Mouse (Mus musculus): ENCODE results near the gene Usp6nl. TPM values are rescaled to one million over a fixed set of nuclear protein-coding genes. Genes with fewer than 3 reads are reported as not detected.
A peak's percentile ranks its signal among the peaks of the same experiment; 100 is the strongest.

Usp6nl gene
- total RNA-seq, 2 experiments from 2014 or later: 23.2 to 25.0 TPM

- DNase-seq (ENCODE audit: low spot score in 2 of 2): no peak
Observed at GRCm38 (mm10) chr2:6467318-6467717, 144.9 kb downstream of the Usp6nl start.

DNA sequence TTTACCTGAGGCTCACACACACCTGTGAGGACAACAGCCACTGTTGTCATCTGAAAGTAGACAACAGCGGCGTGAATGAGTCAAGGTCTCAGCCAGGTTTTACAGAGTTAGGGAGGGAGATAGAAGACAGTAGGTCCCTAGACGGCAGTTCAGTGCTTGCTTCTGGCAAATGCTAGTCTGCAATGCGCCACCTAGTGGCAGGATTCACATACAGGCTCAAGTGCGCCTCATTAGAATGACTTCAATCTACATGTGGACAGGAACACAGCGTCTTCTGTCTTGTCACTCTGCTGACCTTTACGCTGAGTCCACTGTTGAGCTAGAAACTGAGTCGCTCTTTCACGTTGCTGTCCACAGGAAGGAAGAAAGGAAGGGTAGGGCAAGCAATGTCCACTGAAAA, 146.7 kb downstream of the Usp6nl start:
- peak; percentile 55 to 56 for DNase-seq (ENCODE audit: low spot score in 2 of 2)

DNA sequence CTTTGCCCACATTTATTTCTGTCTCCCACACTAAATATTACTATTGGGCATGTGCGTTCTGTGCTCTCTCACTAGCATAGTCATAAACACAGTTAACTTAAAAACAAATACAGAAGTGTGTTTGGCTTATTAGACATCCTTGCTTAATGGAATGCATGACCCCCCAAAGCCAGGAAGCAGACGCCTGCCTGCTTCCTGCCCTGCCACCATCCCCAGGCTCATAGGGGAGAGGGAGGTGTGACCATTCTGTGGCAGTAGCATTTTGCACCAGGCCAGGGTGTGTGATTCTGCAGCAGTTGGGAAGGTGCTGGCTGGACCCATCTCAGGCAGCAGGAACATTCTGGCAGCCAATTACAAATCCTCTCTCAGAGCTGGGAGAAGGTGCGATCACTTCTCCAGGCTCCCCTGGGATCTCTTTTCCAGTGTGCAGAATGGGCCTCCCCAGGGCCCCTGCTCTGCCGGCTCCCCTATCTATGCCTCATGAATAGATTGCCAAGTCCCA, 148.7 kb downstream of the Usp6nl start:
- DNase-seq (ENCODE audit: low spot score in 2 of 2): no peak

DNA sequence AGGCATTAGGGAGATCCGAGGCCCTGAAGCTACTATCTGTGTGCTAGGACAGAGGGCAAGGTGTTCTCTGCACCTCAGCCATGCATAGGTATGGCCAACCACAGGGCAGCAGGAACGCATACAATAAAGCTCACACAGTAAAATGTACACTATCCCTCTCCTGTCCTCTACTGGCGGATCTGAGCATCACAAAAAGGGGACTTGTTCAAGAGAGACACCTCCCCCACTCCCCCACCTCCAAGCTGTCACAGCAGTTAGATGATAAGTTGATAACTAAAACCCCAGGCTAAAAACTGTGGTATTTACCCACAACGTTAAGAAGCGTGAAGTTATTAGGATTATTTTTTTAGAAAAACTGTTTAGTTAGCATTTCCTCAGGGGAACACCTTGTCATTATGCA, 151.4 kb downstream of the Usp6nl start:
- no peak for DNase-seq (ENCODE audit: low spot score in 2 of 2)

- DNase-seq (ENCODE audit: low spot score in 2 of 2): no peak
Observed at GRCm38 (mm10) chr2:6477884-6478283, 155.4 kb downstream of the Usp6nl start.

DNA sequence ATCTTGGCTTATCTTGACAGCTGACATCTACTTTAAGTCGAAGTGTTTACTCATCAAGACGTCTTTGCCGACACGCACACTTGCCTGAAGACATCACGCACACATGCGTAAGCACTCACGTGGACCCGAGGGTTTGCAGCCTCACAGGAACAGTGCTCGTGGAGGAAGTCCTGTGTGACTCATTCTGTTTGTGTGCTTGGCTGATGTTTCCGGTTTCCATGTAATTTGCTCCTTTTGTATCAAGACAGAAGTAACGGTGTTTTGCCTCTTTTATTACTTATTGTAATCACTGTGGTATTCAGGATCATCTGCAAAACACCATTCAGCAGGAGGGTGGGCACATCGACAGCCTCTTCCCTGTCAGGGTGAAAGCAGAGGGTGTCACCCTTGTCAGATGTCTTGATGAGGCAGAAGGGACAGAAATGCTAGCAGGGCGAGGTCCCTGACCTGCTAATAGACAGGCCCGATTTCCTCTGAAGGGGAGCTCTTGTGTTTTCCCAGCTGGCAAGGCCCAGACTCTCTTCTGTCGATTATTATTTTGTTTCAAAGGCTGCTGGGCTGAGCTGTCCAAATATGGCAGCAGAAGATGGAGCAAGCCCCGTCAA, 156.0 kb downstream of the Usp6nl start:
- DNase-seq (ENCODE audit: low spot score in 2 of 2): no peak

DNA sequence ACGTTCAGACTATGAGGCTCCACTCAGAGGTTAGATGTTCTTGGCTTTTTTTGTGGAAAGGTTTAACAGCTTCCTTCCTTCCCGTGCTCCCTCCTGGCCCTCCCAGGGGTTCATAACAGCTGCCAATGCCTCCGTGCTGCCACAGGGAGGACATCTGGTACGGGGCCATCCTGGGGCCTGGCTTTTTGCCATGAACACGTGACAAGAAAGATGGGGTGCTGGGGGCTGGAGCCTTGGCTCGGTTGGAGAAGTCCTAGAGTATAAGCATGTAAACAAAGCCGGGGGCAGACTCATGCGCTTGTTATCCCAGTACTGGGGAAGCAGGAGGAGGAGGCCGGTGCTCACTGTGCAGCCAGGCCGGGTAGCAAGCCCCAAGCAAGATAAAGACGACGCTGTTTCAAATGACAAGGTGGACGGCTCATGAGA, 156.5 kb downstream of the Usp6nl start:
- DNase-seq (ENCODE audit: low spot score in 2 of 2): peak in 1 of 2 experiments; percentile 44

- DNase-seq (ENCODE audit: low spot score in 2 of 2): no peak
Observed at GRCm38 (mm10) chr2:6479620-6480019, 157.2 kb downstream of the Usp6nl start.

DNA sequence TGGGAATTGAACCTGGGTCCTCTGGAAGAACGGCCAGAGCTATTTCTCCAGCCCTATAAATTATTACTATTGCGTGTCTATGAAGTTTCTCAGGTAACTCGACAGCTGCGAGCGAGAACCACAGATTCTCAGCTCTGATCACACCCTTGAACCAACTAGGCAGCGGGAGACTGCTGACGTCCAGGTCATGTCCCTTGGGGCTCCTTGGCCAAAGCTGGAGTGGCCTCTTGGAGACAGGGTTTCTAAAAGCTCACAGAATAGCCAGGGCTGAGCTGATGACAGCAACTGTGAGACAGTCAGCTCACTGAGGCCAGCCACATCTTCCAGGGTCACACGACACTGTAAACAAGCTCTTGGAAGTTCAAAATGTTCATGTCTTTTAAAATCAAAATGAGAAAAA, 159.5 kb downstream of the Usp6nl start:
- DNase-seq (ENCODE audit: low spot score in 2 of 2): no peak

GRCm38 (mm10) chr2:6482411-6482810, 159.9 kb downstream of the Usp6nl start:
- no peak for DNase-seq (ENCODE audit: low spot score in 2 of 2)

- no peak for DNase-seq (ENCODE audit: low spot score in 2 of 2)
Observed at GRCm38 (mm10) chr2:6483081-6483992, 160.9 kb downstream of the Usp6nl start.

GRCm38 (mm10) chr2:6484179-6484578, 161.7 kb downstream of the Usp6nl start:
- no peak for DNase-seq (ENCODE audit: low spot score in 2 of 2)

GRCm38 (mm10) chr2:6487566-6488488, 165.4 kb downstream of the Usp6nl start:
- DNase-seq (ENCODE audit: low spot score in 2 of 2): peak; percentile 14 to 33

DNA sequence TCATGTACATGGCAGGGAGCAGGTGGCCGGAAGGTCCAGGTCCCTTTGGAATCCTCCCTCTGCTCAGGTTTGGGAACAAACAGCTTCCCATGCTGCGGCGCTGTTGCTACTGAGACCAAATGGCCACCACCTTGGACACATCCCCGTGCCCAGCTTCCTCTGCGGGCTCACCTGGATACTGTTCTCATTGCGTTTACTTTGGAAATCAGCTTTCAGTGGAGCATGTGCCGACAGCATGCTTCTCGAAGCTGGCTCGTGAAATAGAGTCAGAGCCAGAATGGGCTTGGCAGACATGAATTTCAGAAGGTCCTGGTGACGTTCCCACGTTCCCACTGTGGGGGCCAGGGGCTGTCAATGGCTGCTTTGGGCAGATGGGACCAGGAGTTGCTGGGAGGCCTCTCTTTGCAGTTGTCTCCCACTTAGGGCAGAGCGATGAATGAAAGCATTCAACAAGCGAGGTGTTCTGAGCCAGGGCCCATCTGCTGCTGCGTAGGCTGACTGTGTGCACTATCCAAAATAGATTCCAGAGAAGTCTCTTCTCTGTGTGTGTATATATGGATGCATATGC, 166.1 kb downstream of the Usp6nl start:
- peak; percentile 49 to 80 for DNase-seq (ENCODE audit: low spot score in 2 of 2)

GRCm38 (mm10) chr2:6490076-6490475, 167.6 kb downstream of the Usp6nl start:
- DNase-seq (ENCODE audit: low spot score in 2 of 2): no peak

DNA sequence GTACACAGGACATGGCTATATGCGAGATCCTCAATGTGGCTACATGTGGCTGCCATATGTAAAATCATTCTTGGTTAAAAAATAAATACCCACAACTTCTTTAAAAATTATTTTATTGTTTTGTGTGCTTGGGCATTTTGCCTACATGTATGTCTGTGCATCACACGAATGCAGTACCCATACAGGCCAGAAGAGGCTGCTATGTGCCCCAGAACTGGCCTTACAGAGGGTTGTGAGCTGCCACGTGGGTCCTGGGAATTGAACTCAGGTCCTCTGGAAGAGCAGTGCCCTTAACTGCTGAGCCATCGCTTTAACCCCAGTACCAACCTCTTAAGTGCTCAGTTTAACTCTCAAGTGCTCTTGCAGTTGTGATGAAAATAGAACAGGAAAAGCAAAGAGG, 168.4 kb downstream of the Usp6nl start:
- DNase-seq (ENCODE audit: low spot score in 2 of 2): no peak

DNA sequence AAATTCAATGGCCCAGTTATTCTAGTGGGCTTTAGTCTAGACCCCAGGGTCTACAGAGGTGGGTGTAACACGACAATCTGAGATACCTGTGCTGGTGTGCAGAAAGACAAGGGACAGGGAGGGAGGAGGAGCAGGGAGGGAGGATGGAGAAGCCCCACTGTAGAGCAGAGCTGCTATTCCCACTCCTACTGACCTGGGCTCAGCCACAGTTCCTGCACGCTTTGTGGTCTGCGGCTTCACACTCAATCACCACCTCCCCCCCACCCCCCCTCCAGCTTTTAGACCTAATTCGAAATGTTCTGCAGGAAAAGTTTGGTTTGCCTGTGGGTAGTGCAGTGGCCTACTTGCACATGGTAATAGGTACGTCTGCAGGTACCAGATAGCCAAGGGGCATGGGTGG, 171.4 kb downstream of the Usp6nl start:
- no peak for DNase-seq (ENCODE audit: low spot score in 2 of 2)

Data from layer of hippocampus, postnatal 14 days (tissue).